Mouse (Mus musculus) liver, postnatal 0 days (tissue): Measurements from ENCODE around the gene Abcb5. TPM values are rescaled to one million over a fixed set of nuclear protein-coding genes. Genes with fewer than 3 reads are reported as not detected.

Source experiments
- ATAC-seq: fragments of 200-750 bp; cut with Nextera tagmentation; 2 replicates; pipeline ENCODE4 v1.8.0; 2017; ENCODE audit warnings: mild to moderate bottlenecking, moderate library complexity
- DNase-seq: peaks from one replicate; pipeline ENCODE4 v3.0.0-alpha.2; 2016
- H3K27ac ChIP-seq: fragments of 300-500 bp; sonication (generic); 2 replicates; pipeline ENCODE4 v1.5.1; 2014; ENCODE audit warnings: antibody characterized with exemption, moderate library complexity, mild to moderate bottlenecking, low read depth
- H3K27me3 ChIP-seq: fragments of 300-500 bp; sonication (generic); 2 replicates; pipeline ENCODE4 v1.6.1; 2014; ENCODE audit warnings: low read length, control low read depth, mixed read lengths; ENCODE audit not compliant: insufficient read depth
- H3K36me3 ChIP-seq: fragments of 300-500 bp; sonication (generic); replicated peaks from 2 replicates; pipeline ENCODE4 v1.6.1; 2014; ENCODE audit warnings: mild to moderate bottlenecking, control low read depth, low read length, moderate library complexity, mixed read lengths; ENCODE audit not compliant: insufficient read depth
- H3K4me1 ChIP-seq: fragments of 300-500 bp; sonication (generic); 2 replicates; pipeline ENCODE4 v1.6.1; 2014; ENCODE audit warnings: antibody characterized with exemption, mild to moderate bottlenecking, control low read depth; ENCODE audit not compliant: insufficient read depth
- H3K4me2 ChIP-seq: fragments of 300-500 bp; sonication (generic); 2 replicates; pipeline ENCODE4 v1.6.1; 2014; ENCODE audit warnings: low read depth, mild to moderate bottlenecking, low read length, moderate library complexity, mixed read lengths
- H3K4me3 ChIP-seq: fragments of 300-500 bp; sonication (generic); 2 replicates; pipeline ENCODE4 v1.5.1; 2014; ENCODE audit warnings: low read depth, low read length
- H3K9ac ChIP-seq: fragments of 300-500 bp; sonication (generic); replicated peaks from 2 replicates; pipeline ENCODE4 v1.6.1; 2014; ENCODE audit warnings: mild to moderate bottlenecking, moderate library complexity
- H3K9me3 ChIP-seq: fragments of 300-500 bp; sonication (generic); 2 replicates; pipeline ENCODE4 v1.6.1; 2016; ENCODE audit warnings: mild to moderate bottlenecking, control low read depth, low read length, mixed read lengths
- CTCF ChIP-seq: sonication (generic); IDR thresholded peaks from 2 replicates; pipeline ENCODE4 v1.5.1; 2016; ENCODE audit warnings: antibody characterized with exemption, low read depth
- EP300 ChIP-seq: IDR thresholded peaks from 2 replicates; pipeline ENCODE4 v1.6.1; 2016; ENCODE audit warnings: antibody characterized with exemption, low read depth, mild to moderate bottlenecking
- WGBS: fragments of 180-500 bp; shearing (Covaris S2); extraction: QIAGEN DNeasy Blood & Tissue Kit; methylation state at CpG from one replicate; pipeline ENCODE4 v1.1.7; 2014; ENCODE audit not compliant: insufficient replicate concordance; 5-methylcytosine and 5-hydroxymethylcytosine counted together
- polyA plus RNA-seq: library from polyadenylated mRNA; unstranded; fragments of >200 nt; fragmentation: Nextera tagmentation; extraction: Ambion mirVana; gene quantifications from 2 replicates; pipeline ENCODE4 v1.2.1, GENCODE M21; 2015

Abcb5 gene
- polyA plus RNA-seq, 1 experiment from 2014 or later, result not detected

DNA sequence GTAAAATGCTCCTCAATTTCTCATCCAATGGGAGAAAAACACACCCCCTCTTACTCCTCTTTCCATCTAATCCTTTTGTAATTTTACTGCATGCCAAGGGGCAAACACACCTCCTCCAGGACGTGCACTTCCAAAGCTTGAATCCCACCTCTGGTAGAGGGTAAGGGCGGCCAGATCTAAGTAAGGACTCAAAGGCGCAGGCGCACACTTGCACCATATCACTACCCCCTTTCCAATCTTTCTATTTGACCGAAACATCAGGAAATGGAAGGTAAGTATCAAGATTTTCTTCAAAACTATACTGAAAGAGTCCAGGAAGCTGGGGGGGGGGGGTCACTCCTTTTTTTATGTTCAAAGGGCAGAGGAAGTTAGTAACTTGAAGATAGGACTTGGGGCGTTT, 120.0 kb downstream of the Abcb5 start, which contains the start of gene Sp8:
Gene Sp8 (plus strand): TSS at position 109 of the 400 bp plus-strand sequence.
- peaks cover 99% of the 10 kb centered on the region for H3K27me3 ChIP-seq
- under 1% methylated on average over 6 of the region's 6 CpGs for WGBS
- no peak for ATAC-seq

DNA sequence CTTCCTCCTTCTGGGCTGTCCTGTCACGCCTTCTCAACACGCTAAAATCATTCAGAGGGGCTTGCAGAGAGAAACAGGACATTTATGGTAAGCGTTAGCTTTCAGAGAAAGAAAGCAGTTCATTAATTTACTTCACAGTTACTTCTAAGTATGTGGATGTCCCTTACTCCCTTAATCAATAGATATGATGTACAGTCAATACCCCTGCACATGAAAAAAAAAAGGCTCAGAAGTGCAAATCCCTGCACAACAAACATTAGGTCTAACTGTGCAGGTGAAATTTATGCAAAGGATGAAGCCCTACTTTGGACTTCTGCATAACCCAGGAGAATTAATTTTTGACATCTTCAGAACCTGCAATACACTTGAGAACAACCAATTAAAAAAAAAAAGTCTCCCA, 120.9 kb downstream of the Abcb5 start:
- Histone ChIP-seq H3K36me3 (no peaks in the 10 kb centered on the region), H3K27me3 (peaks cover 98% of the 10 kb centered on the region), H3K9me3 (no peaks in the 10 kb centered on the region), H3K4me2 (no peak overlapping the region), H3K4me1 (peaks cover 20% of the 10 kb centered on the region), H3K9ac (no peak overlapping the region), H3K4me3 (no peak overlapping the region), H3K27ac (no peak overlapping the region)
- 5% methylated on average over 3 of the region's 3 CpGs for WGBS
- TF ChIP-seq CTCF (no peak), EP300 (no peak)
- ATAC-seq (no peak), DNase-seq (no peak)

More for the DNA sequence above, 120.0 kb downstream of the Abcb5 start, which contains the start of gene Sp8:
- no peak within 1 kb of the TSS for H3K9ac ChIP-seq
- TF ChIP-seq CTCF, result no peak
- no peak for TF ChIP-seq EP300
- H3K9me3 ChIP-seq, result no peaks in the 10 kb centered on the region
- H3K36me3 ChIP-seq, result no peaks in the 10 kb centered on the region
- H3K27ac ChIP-seq, result no peak within 1 kb of the TSS
- H3K4me2 ChIP-seq, result peak within 1 kb of the TSS; percentile 82
- DNase-seq, result no peak
- H3K4me3 ChIP-seq, result peak within 1 kb of the TSS; percentile 53
- peaks cover 20% of the 10 kb centered on the region for H3K4me1 ChIP-seq

DNA sequence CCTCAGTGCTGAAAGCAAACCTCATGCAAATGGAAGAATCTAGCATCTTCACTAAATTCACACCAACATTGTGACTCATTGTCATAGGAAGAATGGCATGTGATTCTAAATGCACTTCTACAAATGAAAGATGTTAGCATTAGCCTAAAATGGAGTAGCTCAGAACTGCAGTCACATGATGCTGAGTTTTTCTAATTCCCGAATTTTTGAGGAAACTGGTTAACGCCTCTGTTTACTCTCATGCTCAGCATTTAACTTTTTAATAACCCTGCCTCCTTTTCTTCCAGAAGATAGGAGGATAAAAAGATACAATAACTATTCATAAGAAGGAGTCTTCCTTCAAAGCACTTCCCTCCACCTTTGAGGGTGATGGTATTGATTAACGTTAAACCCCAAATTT, 121.4 kb downstream of the Abcb5 start:
- WGBS, result 6% methylated on average over 3 of the region's 3 CpGs
- H3K4me3 ChIP-seq, result no peak overlapping the region
- peaks cover 98% of the 10 kb centered on the region for H3K27me3 ChIP-seq
- H3K4me2 ChIP-seq, result no peak overlapping the region
- H3K9me3 ChIP-seq, result no peaks in the 10 kb centered on the region
- no peaks in the 10 kb centered on the region for H3K36me3 ChIP-seq
- DNase-seq (no peak), ATAC-seq (no peak)
- H3K4me1 ChIP-seq, result peaks cover 20% of the 10 kb centered on the region
- H3K9ac ChIP-seq, result no peak overlapping the region
- TF ChIP-seq CTCF (no peak), EP300 (no peak)
- no peak overlapping the region for H3K27ac ChIP-seq

DNA sequence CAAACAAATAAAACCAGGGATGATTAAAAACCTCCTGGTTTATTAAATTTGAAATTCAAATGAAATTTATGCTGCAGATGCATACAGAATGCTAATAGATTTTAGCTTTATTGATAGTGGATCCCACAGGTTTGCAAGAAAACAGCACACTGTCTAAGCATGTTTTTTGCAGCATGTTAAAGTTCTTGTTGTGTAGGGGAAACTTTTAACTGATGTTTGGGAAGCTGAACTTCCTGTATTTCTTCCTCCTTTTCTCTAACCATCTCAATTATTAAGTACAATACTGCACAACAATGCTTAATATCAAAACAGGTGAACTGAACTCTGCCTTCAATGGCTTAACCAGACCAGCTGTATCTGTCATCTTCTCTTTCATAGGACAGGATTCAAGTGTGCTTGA, 122.1 kb downstream of the Abcb5 start:
- Histone ChIP-seq H3K9me3 (no peaks in the 10 kb centered on the region), H3K4me1 (peaks cover 18% of the 10 kb centered on the region), H3K9ac (no peak overlapping the region), H3K27me3 (peaks cover 97% of the 10 kb centered on the region), H3K36me3 (no peaks in the 10 kb centered on the region), H3K27ac (no peak overlapping the region), H3K4me3 (no peak overlapping the region), H3K4me2 (no peak overlapping the region)
- no peak for ATAC-seq
- no peak for TF ChIP-seq EP300
- no peak for TF ChIP-seq CTCF
- DNase-seq, result no peak

DNA sequence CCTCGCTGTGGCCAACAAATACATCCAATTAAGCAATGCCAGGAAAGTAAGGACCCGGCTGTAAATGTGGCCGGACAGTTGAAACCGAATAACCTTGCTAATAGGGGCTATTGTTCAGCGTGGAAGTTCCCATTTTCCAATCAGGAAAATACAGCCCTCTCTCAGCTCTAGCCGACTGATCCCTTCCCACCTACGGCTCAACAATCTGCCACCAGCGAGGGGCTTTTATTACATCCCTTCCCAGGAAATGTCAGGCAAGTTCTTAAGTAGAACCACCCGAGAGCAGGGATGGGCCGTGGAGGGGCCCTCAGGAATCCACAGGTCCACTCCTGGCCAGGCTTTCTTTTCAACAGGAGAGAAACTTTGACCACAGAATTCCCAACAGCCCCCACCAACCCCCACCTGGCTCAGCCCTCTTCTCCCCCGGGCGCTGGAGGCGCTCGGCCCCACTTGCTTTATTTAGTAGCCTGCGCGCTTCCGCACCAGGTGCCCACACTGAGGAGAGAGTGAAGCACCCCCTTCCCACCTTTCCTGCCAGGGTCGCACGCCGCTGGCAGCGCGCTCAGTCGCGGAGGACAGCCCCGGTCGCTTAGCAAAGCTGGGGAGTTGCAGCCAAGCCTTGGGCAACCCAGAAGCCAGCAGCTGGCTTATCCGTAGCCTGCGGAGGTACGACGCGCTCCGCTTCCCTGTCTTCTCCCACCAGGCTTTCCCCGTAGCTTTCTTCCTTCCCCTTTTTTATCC, 123.4 kb downstream of the Abcb5 start:
- Histone ChIP-seq H3K27me3 (peaks cover 97% of the 10 kb centered on the region), H3K9ac (no peak overlapping the region), H3K4me3 (no peak overlapping the region), H3K4me1 (peaks cover 8% of the 10 kb centered on the region; the same call in 1 of the 2 replicates), H3K27ac (no peak overlapping the region), H3K4me2 (no peak overlapping the region), H3K9me3 (no peaks in the 10 kb centered on the region), H3K36me3 (no peaks in the 10 kb centered on the region)
- 1% methylated on average over 33 of the region's 33 CpGs for WGBS
- DNase-seq (peak; percentile 15), ATAC-seq (no peak)
- TF ChIP-seq EP300, result no peak

DNA sequence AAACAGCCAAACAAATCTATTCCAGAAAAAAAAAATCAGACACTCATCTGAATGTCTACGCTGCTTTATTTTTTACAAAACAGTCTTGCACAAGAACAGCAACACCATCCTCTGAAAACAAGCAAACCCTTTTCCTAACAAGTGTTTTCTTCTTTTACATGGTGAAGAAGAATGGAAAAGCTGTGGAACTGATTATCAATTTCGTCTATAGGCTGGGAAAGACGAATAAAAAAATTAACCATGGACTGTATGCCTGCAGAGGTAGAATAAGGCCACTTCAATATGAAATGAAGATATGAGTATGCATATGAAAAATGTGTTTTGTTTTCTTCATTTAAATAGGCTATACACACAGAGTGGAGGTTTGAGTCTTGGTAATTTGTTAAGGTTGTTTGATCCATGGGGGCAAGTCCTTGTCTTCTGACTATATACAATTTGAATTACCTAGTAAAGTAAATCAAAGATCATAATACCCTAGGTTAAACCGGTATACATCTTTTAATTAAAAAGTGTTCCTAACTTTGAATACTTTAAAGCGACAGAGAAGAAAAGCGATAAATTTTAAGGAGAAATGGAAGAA, 124.2 kb downstream of the Abcb5 start:
- DNase-seq (no peak), ATAC-seq (no peak)
- 10% methylated on average over 6 of the region's 6 CpGs for WGBS
- no peak for TF ChIP-seq CTCF
- TF ChIP-seq EP300, result no peak
- Histone ChIP-seq H3K27me3 (peaks cover 97% of the 10 kb centered on the region), H3K4me3 (no peak overlapping the region), H3K36me3 (no peaks in the 10 kb centered on the region), H3K27ac (no peak overlapping the region), H3K9ac (no peak overlapping the region), H3K4me2 (no peak overlapping the region), H3K9me3 (no peaks in the 10 kb centered on the region), H3K4me1 (peaks cover 6% of the 10 kb centered on the region; the same call in 1 of the 2 replicates)
